Mouse (Mus musculus): ENCODE measurements around the gene Gm5935. TPM values are rescaled to one million over a fixed set of nuclear protein-coding genes. Genes with fewer than 3 reads are reported as not detected.
"Not testable (repeated sequence)": the region's sequence is repeated elsewhere in the genome, so short reads cannot be mapped to it uniquely, and the experiment has no call there.

The Gm5935 gene
- polyA plus RNA-seq (2012; rRNA removed) (not detected in 2 replicates), polyA plus RNA-seq (2014; fragmentation: Nextera tagmentation; extraction: Ambion mirVana) (not detected in 2 replicates)

DNA sequence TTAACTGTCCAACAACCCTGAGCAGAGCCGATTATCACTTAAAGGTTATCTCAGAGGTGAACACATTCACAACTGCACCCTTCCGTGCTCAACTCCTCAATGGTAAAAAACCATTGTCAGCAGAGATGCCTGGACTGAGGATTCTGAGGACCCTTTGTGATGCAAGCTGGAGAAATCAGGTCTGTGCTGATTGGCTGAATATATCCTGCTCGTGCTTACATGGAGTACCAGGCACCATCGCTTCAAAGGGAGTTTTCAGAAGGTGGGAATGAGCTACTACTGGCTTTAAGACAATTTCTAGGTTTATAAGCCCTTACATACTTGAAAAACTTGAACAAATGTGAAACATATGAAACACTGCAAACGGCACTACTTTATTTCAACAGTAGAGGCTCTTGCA is at the start of gene Gm5935:
Gene Gm5935 (minus strand): TSS at position 101 of the 400 bp plus-strand sequence.
- not testable (repeated sequence) for DNase-seq (ENCODE audit: low spot score); H3K4me2 ChIP-seq (replicated peaks; ENCODE audit: low read depth, low read length, severe bottlenecking); H3K9ac ChIP-seq (ENCODE audit: low read depth, low read length, severe bottlenecking); H3K4me1 ChIP-seq (ENCODE audit: control insufficient read depth, insufficient read depth, low read length); H3K27me3 ChIP-seq (ENCODE audit: control insufficient read depth, insufficient read depth, low read length); H3K9me3 ChIP-seq (ENCODE audit: control insufficient read depth, low read length); H3K27ac ChIP-seq (replicated peaks; ENCODE audit: low read depth, low read length); H3K4me3 ChIP-seq (replicated peaks; ENCODE audit: low read length); ATAC-seq (ENCODE audit: low FRiP score, low read depth); H3K36me3 ChIP-seq (ENCODE audit: control insufficient read depth, insufficient read depth, low read length)
- 81% methylated on average over 4 of the region's 5 CpGs for WGBS

Other genes with a start within 250 kb of the Gm5935 start
- not detected in 2 replicates for gene Gm4297, start 200.3 kb downstream of the Gm5935 start, polyA plus RNA-seq (2012; rRNA removed)
- gene Gm4297, start 200.3 kb downstream of the Gm5935 start, polyA plus RNA-seq (2014; fragmentation: Nextera tagmentation; extraction: Ambion mirVana) = not detected in 2 replicates

All from limb, embryonic 14.5 days (tissue).